Mouse (Mus musculus) limb, embryonic 14.5 days (tissue): ENCODE data around the gene Rbm20. TPM values are rescaled to one million over a fixed set of nuclear protein-coding genes. Genes with fewer than 3 reads are reported as not detected.

Experiments used
- ATAC-seq: fragments of 200-750 bp; cut with Nextera tagmentation; 2 replicates; pipeline ENCODE4 v1.8.0; 2017; ENCODE audit warnings: low read depth, moderate number of reproducible peaks, moderate TSS enrichment; ENCODE audit not compliant: low FRiP score
- DNase-seq: peaks from one replicate; pipeline ENCODE4 v3.0.0-alpha.2; 2015; ENCODE audit warnings: low spot score
- H3K27ac ChIP-seq: fragments of 300-500 bp; sonication (generic); replicated peaks from 2 replicates; pipeline ENCODE4 v1.5.1; 2014; ENCODE audit warnings: low read depth, mild to moderate bottlenecking, low read length, moderate library complexity, mixed read lengths
- H3K27me3 ChIP-seq: fragments of 300-500 bp; sonication (generic); 2 replicates; pipeline ENCODE4 v1.6.1; 2014; ENCODE audit warnings: low read length, mixed read lengths; ENCODE audit not compliant: control insufficient read depth, insufficient read depth
- H3K36me3 ChIP-seq: fragments of 300-500 bp; sonication (generic); 2 replicates; pipeline ENCODE4 v1.6.1; 2014; ENCODE audit warnings: mild to moderate bottlenecking, low read length, moderate library complexity, mixed read lengths; ENCODE audit not compliant: control insufficient read depth, insufficient read depth
- H3K4me1 ChIP-seq: fragments of 300-500 bp; sonication (generic); 2 replicates; pipeline ENCODE4 v1.6.1; 2014; ENCODE audit warnings: antibody characterized with exemption, low read length, mixed read lengths; ENCODE audit not compliant: control insufficient read depth, insufficient read depth
- H3K4me2 ChIP-seq: fragments of 300-500 bp; sonication (generic); replicated peaks from 2 replicates; pipeline ENCODE4 v1.6.1; 2014; ENCODE audit warnings: low read depth, mild to moderate bottlenecking, low read length, moderate library complexity; ENCODE audit not compliant: severe bottlenecking
- H3K4me3 ChIP-seq: fragments of 300-500 bp; sonication (generic); replicated peaks from 2 replicates; pipeline ENCODE4 v1.5.1; 2014; ENCODE audit warnings: low read length
- H3K9ac ChIP-seq: fragments of 300-500 bp; sonication (generic); 2 replicates; pipeline ENCODE4 v1.6.1; 2014; ENCODE audit warnings: mild to moderate bottlenecking, low read depth, low read length, moderate library complexity; ENCODE audit not compliant: severe bottlenecking
- H3K9me3 ChIP-seq: fragments of 300-500 bp; sonication (generic); 2 replicates; pipeline ENCODE4 v1.6.1; 2016; ENCODE audit warnings: low read length; ENCODE audit not compliant: control insufficient read depth
- POLR2A ChIP-seq: fragments of 200-500 bp; IDR thresholded peaks from 2 replicates; pipeline ENCODE4 v1.8.0; 2012; ENCODE audit warnings: inconsistent platforms, mild to moderate bottlenecking, moderate library complexity, borderline replicate concordance; ENCODE audit not compliant: insufficient read depth, insufficient read length; ENCODE audit errors: extremely low read depth
- WGBS: fragments of 180-500 bp; shearing (Covaris S2); extraction: QIAGEN DNeasy Blood & Tissue Kit; methylation state at CpG from one replicate; pipeline ENCODE4 v1.1.7; 2014; 5-methylcytosine and 5-hydroxymethylcytosine counted together
- polyA plus RNA-seq, 2 experiments: library from polyadenylated mRNA; depleted of rRNA in 1 of 2; stranded (reverse) in 1 of 2; unstranded in 1 of 2; fragments of >200 nt; fragmentation: Nextera tagmentation in 1 of 2; extraction: Ambion mirVana in 1 of 2; gene quantifications; 2 replicates each; pipeline versions ENCODE4 v1.2.1 to v1.2.3; 2012 to 2014

Gene Rbm20
- polyA plus RNA-seq, 2 experiments: 5.5 to 10.0 TPM

DNA sequence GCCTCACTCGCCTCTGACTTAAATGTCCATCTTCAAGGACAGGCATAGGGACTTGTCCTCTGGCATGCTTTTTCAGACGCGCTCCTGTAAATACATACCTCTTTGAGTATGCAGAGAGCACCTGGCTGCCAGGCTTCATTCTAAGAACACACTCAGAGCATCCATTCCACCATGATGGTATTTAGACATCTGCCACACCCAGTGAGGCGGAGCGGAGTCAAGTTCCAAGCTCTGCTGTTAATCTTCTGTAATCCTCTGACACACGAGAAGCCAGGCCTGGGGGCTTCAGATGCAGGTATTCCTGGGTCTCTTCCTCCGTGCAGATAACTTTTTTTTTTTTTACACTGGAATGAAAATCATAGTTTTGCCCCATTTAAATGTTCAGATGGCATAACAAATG lies 182.5 kb downstream of the Rbm20 start:
- H3K36me3 ChIP-seq: no peaks in the 10 kb centered on the region
- no peak for ATAC-seq
- no peak for TF ChIP-seq POLR2A
- H3K9me3 ChIP-seq: no peaks in the 10 kb centered on the region
- no peaks in the 10 kb centered on the region for H3K27me3 ChIP-seq
- peak; percentile 46 for DNase-seq
- H3K27ac ChIP-seq: no peak overlapping the region
- H3K4me3 ChIP-seq: no peak overlapping the region
- H3K4me1 ChIP-seq: peaks cover 16% of the 10 kb centered on the region
- no peak overlapping the region for H3K9ac ChIP-seq
- WGBS: 45% methylated on average over 7 of the region's 7 CpGs
- no peak overlapping the region for H3K4me2 ChIP-seq

DNA sequence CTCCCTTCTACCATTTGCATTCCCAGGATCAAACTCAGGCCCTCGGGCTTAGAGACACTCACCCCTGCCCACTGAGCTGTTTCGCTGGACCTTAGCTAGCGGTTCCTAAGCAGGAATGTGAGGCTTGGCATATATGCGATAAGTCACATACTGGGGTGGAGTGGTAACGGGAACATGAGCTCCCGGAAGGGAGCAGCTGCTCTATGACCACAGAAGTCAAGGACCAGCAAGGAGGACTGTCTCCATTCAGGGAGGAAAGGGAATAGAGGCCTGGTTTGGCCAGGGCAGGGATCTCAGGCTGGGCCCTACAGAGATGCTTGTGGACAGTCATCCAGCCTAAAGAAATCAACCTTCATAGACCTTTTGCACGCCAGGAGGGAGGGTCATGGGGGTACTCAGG lies 184.2 kb downstream of the Rbm20 start:
- 79% methylated on average over 7 of the region's 7 CpGs for whole genome bisulfite sequencing
- Histone ChIP-seq H3K4me3 (no peak overlapping the region), H3K36me3 (no peaks in the 10 kb centered on the region)

DNA sequence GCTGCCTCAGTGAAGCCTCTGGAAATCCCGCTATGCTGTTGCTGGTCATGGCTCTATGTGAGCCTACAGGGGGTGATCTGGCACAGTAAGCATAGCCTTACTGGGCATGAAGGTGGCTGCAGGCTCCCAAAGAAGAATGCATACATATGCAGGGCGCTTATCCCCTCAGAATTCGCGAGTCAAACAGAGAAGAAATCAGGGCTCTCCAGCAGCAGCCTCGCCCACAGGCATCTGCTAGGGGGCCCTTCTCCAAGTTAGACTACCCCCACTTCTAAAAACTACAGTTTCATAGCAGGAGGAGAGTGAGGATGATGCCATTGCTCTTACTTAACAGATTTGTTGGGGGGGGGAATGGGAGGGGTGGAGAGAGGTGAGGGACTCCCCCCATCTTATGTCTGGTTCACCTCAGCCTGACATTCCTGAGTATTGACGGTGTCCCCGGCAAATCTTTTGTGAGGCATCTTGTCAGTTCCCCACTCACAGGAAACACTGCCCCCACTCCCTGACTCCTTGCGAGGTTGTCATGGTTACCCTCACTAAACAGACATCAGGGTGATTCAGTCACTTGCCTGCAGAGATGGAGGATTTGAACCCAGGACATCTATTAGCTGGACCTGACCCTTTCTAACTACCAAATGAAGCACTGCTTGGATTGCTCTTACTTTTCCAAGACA lies 185.6 kb downstream of the Rbm20 start:
- H3K4me1 ChIP-seq: peaks cover 7% of the 10 kb centered on the region
- H3K4me3 ChIP-seq: no peak overlapping the region
- H3K9ac ChIP-seq: no peak overlapping the region
- H3K4me2 ChIP-seq: no peak overlapping the region
- no peaks in the 10 kb centered on the region for H3K9me3 ChIP-seq
- no peaks in the 10 kb centered on the region for H3K27me3 ChIP-seq
- 75% methylated on average over 8 of the region's 8 CpGs for WGBS
- TF ChIP-seq POLR2A: no peak
- DNase-seq (no peak), ATAC-seq (no peak)
- no peak overlapping the region for H3K27ac ChIP-seq
- no peaks in the 10 kb centered on the region for H3K36me3 ChIP-seq

More for the DNA sequence above, 184.2 kb downstream of the Rbm20 start:
- ATAC-seq (no peak), DNase-seq (no peak)
- H3K27me3 ChIP-seq: no peaks in the 10 kb centered on the region
- H3K4me1 ChIP-seq: peaks cover 16% of the 10 kb centered on the region
- H3K9me3 ChIP-seq: no peaks in the 10 kb centered on the region
- H3K27ac ChIP-seq: no peak overlapping the region
- no peak for TF ChIP-seq POLR2A
- no peak overlapping the region for H3K9ac ChIP-seq
- H3K4me2 ChIP-seq: no peak overlapping the region

DNA sequence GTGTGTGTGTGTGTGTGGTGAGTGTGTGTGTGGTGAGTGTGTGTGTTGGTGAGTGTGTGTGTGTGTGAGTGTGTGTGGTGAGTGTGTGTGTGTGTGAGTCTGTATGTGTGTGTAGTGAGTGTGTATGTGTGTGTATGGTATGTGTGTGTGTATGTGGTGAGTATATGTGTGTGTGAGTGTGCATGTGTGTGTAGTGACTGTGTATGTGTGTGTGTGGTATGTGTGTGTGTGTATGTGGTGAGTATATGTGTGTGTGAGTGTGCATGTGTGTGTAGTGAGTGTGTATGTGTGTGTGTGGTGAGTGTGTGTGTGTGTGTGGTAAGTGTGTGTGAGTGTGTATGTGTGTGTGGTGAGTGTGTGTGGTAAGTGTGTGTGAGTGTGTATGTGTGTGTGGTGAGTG lies 190.1 kb downstream of the Rbm20 start:
- no peaks in the 10 kb centered on the region for H3K36me3 ChIP-seq
- ATAC-seq (no peak), DNase-seq (no peak)
- no peak overlapping the region for H3K4me3 ChIP-seq
- H3K27ac ChIP-seq: no peak overlapping the region
- no peaks in the 10 kb centered on the region for H3K4me1 ChIP-seq
- no peak for TF ChIP-seq POLR2A
- no peaks in the 10 kb centered on the region for H3K27me3 ChIP-seq
- no peak overlapping the region for H3K9ac ChIP-seq
- H3K4me2 ChIP-seq: no peak overlapping the region
- H3K9me3 ChIP-seq: no peaks in the 10 kb centered on the region

DNA sequence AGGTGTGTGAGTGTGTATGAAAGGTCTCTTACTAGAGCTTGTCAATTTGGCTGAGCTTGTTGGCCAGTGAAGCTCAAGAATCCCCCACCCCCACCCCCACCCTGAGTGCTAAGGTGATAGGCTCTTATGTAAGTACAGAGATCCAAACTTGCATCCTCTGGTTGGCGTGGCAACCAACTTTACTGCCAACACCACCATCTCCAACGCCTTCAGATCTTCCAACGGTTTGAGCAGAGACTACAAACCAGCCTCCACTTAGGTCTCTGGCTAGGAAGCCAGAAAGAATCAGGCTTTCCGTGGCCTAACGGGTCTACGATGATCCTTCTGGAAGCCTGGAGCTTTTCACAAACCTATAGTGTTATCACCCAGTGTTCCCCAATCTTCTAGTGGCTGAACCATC lies 191.0 kb downstream of the Rbm20 start:
- Histone ChIP-seq H3K36me3 (no peaks in the 10 kb centered on the region), H3K27me3 (no peaks in the 10 kb centered on the region), H3K9me3 (no peaks in the 10 kb centered on the region), H3K9ac (no peak overlapping the region), H3K4me1 (no peaks in the 10 kb centered on the region), H3K4me3 (no peak overlapping the region), H3K4me2 (no peak overlapping the region), H3K27ac (no peak overlapping the region)
- WGBS: 80% methylated on average over 6 of the region's 6 CpGs
- ATAC-seq (no peak), DNase-seq (no peak)
- TF ChIP-seq POLR2A: no peak
